ENCODE assay signal across 10 mouse cellular contexts in the genomic region with DNA sequence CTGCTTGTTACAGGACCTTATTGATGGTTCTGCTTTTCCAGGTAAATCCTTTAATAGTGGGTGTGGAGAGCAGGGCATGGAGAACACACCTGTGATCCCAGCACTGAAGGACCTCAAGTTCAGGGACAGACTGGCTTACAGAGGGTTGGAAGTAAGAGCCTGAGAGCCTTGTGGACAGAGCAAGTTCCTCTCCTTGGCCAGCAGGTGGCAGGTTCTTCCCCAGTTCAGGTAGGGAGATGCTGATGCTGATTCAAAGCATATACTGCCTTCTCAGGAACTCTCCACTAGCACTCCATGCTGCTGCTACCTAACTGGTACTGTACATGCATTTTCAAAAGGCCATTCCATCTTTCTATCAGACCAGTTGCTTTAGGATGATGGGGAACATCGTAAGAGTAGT. TPM values are rescaled to one million over a fixed set of nuclear protein-coding genes. Genes with fewer than 3 reads are reported as not detected.
DNase-seq lines count a peak whose midpoint lies in the region; ATAC-seq and TF ChIP-seq lines count a peak whose summit lies in the region.
"Had no signal": no experiment of that assay in that cellular context is flagged by ENCODE, and none has a peak within 500 bp of the region (broad histone marks: within the 10 kb centered on the region; RNA-seq: fewer than 3 reads in every experiment).

No protein-coding gene starts in this region.

- no peaks in the 10 kb centered on the region for H3K9me3 ChIP-seq in hindbrain, embryonic 11.5 days (ENCODE audit: control insufficient read depth, low read length)
- H3K9me3 ChIP-seq in hindbrain, embryonic 16.5 days (ENCODE audit: control insufficient read depth, low read length) = no peaks in the 10 kb centered on the region
- H3K9me3 ChIP-seq in liver, embryonic 14.5 days (ENCODE audit: control insufficient read depth, low read length) = no peaks in the 10 kb centered on the region
- H3K9me3 ChIP-seq: embryonic facial prominence, embryonic 15.5 days; liver, embryonic 15.5 days had no signal

- peak; percentile 34 for DNase-seq in hindbrain, embryonic 11.5 days (ENCODE audit: low spot score)
- DNase-seq in CD4-positive helper T cell, adult 2 months (ENCODE audit: low read depth, low spot score) = peak; percentile 58
- peak; percentile 50 for DNase-seq in T-cell, adult 2 months (ENCODE audit: low spot score)
- no peak for DNase-seq in liver, embryonic 14.5 days (ENCODE audit: low read depth in 3 of 3, low spot score in 3 of 3)

- 61% methylated on average over 1 of the region's 1 CpGs for WGBS in hindbrain, embryonic 11.5 days
- 71% methylated on average over 1 of the region's 1 CpGs for WGBS in hindbrain, embryonic 16.5 days
- WGBS in liver, embryonic 14.5 days (ENCODE audit: insufficient replicate concordance) = 32% methylated on average over 1 of the region's 1 CpGs
- WGBS in small intestine, adult 2 months = 54% methylated on average over 1 of the region's 1 CpGs

- H3K4me2 ChIP-seq in hindbrain, embryonic 11.5 days (replicated peaks; ENCODE audit: low read depth, low read length) = no peak overlapping the region
- H3K4me2 ChIP-seq in hindbrain, embryonic 16.5 days (ENCODE audit: low read length) = no peak overlapping the region
- no peak overlapping the region for H3K4me2 ChIP-seq in liver, embryonic 14.5 days (ENCODE audit: low read depth)
- H3K4me2 ChIP-seq: embryonic facial prominence, embryonic 15.5 days; liver, embryonic 15.5 days had no signal

- H3K27me3 ChIP-seq in hindbrain, embryonic 11.5 days (ENCODE audit: control insufficient read depth, insufficient read depth, low read length) = no peaks in the 10 kb centered on the region
- H3K27me3 ChIP-seq in hindbrain, embryonic 16.5 days (replicated peaks; ENCODE audit: control insufficient read depth, insufficient read depth, low read length) = no peaks in the 10 kb centered on the region
- no peaks in the 10 kb centered on the region for H3K27me3 ChIP-seq in liver, embryonic 14.5 days (ENCODE audit: control insufficient read depth, insufficient read depth, low read length)
- no peaks in the 10 kb centered on the region; the same call in 1 of the 2 replicates for H3K27me3 ChIP-seq in small intestine, adult 2 months (ENCODE audit: control insufficient read depth, insufficient read depth, low read length)
- H3K27me3 ChIP-seq: embryonic facial prominence, embryonic 15.5 days; liver, embryonic 15.5 days had no signal

- no peak for ATAC-seq in hindbrain, embryonic 11.5 days (ENCODE audit: low FRiP score)
- ATAC-seq in hindbrain, embryonic 16.5 days = no peak
- no peak for ATAC-seq in liver, embryonic 14.5 days (ENCODE audit: insufficient read depth)
- ATAC-seq in erythroblast, adult 5-6 weeks (replicated peaks; ENCODE audit: low FRiP score, poor library complexity, severe bottlenecking) = no peak

- no peak for TF ChIP-seq POLR2A in embryonic fibroblast, embryonic 13.5 days (IDR thresholded peaks at IDR 0.05; ENCODE audit: low read depth, low read length)
- TF ChIP-seq POLR2A in small intestine, adult 2 months (IDR thresholded peaks at IDR 0.05; ENCODE audit: low read depth, low read length) = no peak

- peak; percentile 75; the same call in 1 of the 2 replicates for TF ChIP-seq CTCF in embryonic fibroblast, embryonic 13.5 days (IDR thresholded peaks at IDR 0.05; ENCODE audit: borderline replicate concordance, insufficient read depth, low read length)
- TF ChIP-seq CTCF in liver, embryonic 14.5 days (IDR thresholded peaks at IDR 0.05; ENCODE audit: low read depth) = peak; percentile 69
- TF ChIP-seq CTCF in small intestine, adult 2 months (IDR thresholded peaks at IDR 0.05; ENCODE audit: extremely low read depth, insufficient read length, insufficient replicate concordance, low read depth, low read length) = peak; percentile 73; the same call in 1 of the 2 replicates

- H3K4me3 ChIP-seq in hindbrain, embryonic 11.5 days (ENCODE audit: low read depth, low read length) = no peak overlapping the region
- no peak overlapping the region for H3K4me3 ChIP-seq in hindbrain, embryonic 16.5 days (ENCODE audit: low read length)
- no peak overlapping the region for H3K4me3 ChIP-seq in embryonic fibroblast, embryonic 13.5 days (ENCODE audit: insufficient read depth, low read length)
- H3K4me3 ChIP-seq in liver, embryonic 14.5 days (ENCODE audit: insufficient read depth in 1 of 2, low read depth in 2 of 2, low read length in 2 of 2) = no peak overlapping the region
- no peak overlapping the region for H3K4me3 ChIP-seq in small intestine, adult 2 months (ENCODE audit: low read depth, low read length)
- H3K4me3 ChIP-seq: embryonic facial prominence, embryonic 15.5 days; liver, embryonic 15.5 days had no signal

- H3K4me1 ChIP-seq in hindbrain, embryonic 11.5 days (replicated peaks; ENCODE audit: control insufficient read depth, insufficient read depth, low read length) = no peaks in the 10 kb centered on the region
- no peaks in the 10 kb centered on the region for H3K4me1 ChIP-seq in hindbrain, embryonic 16.5 days (ENCODE audit: control insufficient read depth, insufficient read depth, low read depth, low read length)
- H3K4me1 ChIP-seq in embryonic fibroblast, embryonic 13.5 days (ENCODE audit: control insufficient read depth, insufficient read depth, low read length) = no peaks in the 10 kb centered on the region
- no peaks in the 10 kb centered on the region for H3K4me1 ChIP-seq in liver, embryonic 14.5 days (replicated peaks; ENCODE audit: control insufficient read depth in 2 of 2, insufficient read depth in 2 of 2, low read length in 1 of 2)
- H3K4me1 ChIP-seq in small intestine, adult 2 months (ENCODE audit: control insufficient read depth, insufficient read depth, insufficient read length, low read length) = no peaks in the 10 kb centered on the region
- H3K4me1 ChIP-seq: embryonic facial prominence, embryonic 15.5 days; liver, embryonic 15.5 days had no signal

- no peaks in the 10 kb centered on the region for H3K36me3 ChIP-seq in hindbrain, embryonic 11.5 days (ENCODE audit: control insufficient read depth, insufficient read depth, low read length)
- H3K36me3 ChIP-seq in hindbrain, embryonic 16.5 days (ENCODE audit: control insufficient read depth, insufficient read depth, low read length) = no peaks in the 10 kb centered on the region
- H3K36me3 ChIP-seq in liver, embryonic 14.5 days (replicated peaks; ENCODE audit: control insufficient read depth, insufficient read depth, low read depth) = no peaks in the 10 kb centered on the region
- H3K36me3 ChIP-seq in small intestine, adult 2 months (ENCODE audit: control insufficient read depth, insufficient read depth, low read length) = no peaks in the 10 kb centered on the region
- H3K36me3 ChIP-seq: embryonic facial prominence, embryonic 15.5 days; liver, embryonic 15.5 days had no signal

- no peak overlapping the region for H3K9ac ChIP-seq in hindbrain, embryonic 11.5 days (ENCODE audit: low read depth, low read length)
- no peak overlapping the region for H3K9ac ChIP-seq in hindbrain, embryonic 16.5 days (ENCODE audit: low read depth, low read length)
- no peak overlapping the region for H3K9ac ChIP-seq in liver, embryonic 14.5 days (replicated peaks)
- H3K9ac ChIP-seq: embryonic facial prominence, embryonic 15.5 days; liver, embryonic 15.5 days had no signal

- no peak for TF ChIP-seq EP300 in liver, embryonic 14.5 days (IDR thresholded peaks at IDR 0.05; ENCODE audit: low read depth)

- no peak overlapping the region for H3K27ac ChIP-seq in hindbrain, embryonic 11.5 days (ENCODE audit: low read depth, low read length)
- no peak overlapping the region for H3K27ac ChIP-seq in hindbrain, embryonic 16.5 days (ENCODE audit: low read depth, low read length)
- no peak overlapping the region for H3K27ac ChIP-seq in embryonic fibroblast, embryonic 13.5 days (ENCODE audit: insufficient read depth, low read length)
- H3K27ac ChIP-seq in liver, embryonic 14.5 days = no peak overlapping the region
- H3K27ac ChIP-seq in small intestine, adult 2 months (ENCODE audit: insufficient read depth, low read depth, low read length) = no peak overlapping the region
- H3K27ac ChIP-seq: embryonic facial prominence, embryonic 15.5 days; liver, embryonic 15.5 days had no signal

RNA-seq across cellular contexts. Expression of gene Ly6g, which starts 20.5 kb away (rescaled TPM):
- not detected in 2 replicates for polyA plus RNA-seq in hindbrain, embryonic 11.5 days (2014; fragmentation: Nextera tagmentation; extraction: Ambion mirVana)
- polyA plus RNA-seq in hindbrain, embryonic 16.5 days (2015; fragmentation: Nextera tagmentation; extraction: Ambion mirVana) = not detected in 2 replicates
- not detected in 2 replicates for polyA plus RNA-seq in embryonic fibroblast, embryonic 13.5 days (2011; ENCODE audit: insufficient read length, low read depth, missing spikeins)
- 0.30 and 0.51 TPM in 2 replicates for polyA plus RNA-seq in liver, embryonic 14.5 days (2012; rRNA removed)
- 0.74 and 0.86 TPM in 2 replicates for polyA plus RNA-seq in liver, embryonic 14.5 days (2014; fragmentation: Nextera tagmentation; extraction: Ambion mirVana)
- not detected in 2 replicates for polyA plus RNA-seq in small intestine, adult 2 months (2012; rRNA removed)
- total RNA-seq in erythroblast, adult 5-6 weeks (2015; ENCODE audit: low replicate concordance) = 57.5 and 114 TPM in 2 replicates
- 9.2 and 24.2 TPM in 2 replicates for total RNA-seq in erythroblast, adult 5-6 weeks (2017; ENCODE audit: low replicate concordance)
- polyA plus RNA-seq: embryonic facial prominence, embryonic 15.5 days had no signal

RNA-seq across cellular contexts. Expression of gene BC025446, which starts 40.7 kb away (rescaled TPM):
- polyA plus RNA-seq in hindbrain, embryonic 11.5 days (2014; fragmentation: Nextera tagmentation; extraction: Ambion mirVana) = not detected in 2 replicates
- not detected in 2 replicates for polyA plus RNA-seq in hindbrain, embryonic 16.5 days (2015; fragmentation: Nextera tagmentation; extraction: Ambion mirVana)
- not detected in 2 replicates for polyA plus RNA-seq in embryonic fibroblast, embryonic 13.5 days (2011; ENCODE audit: insufficient read length, low read depth, missing spikeins)
- 2.9 and 3.0 TPM in 2 replicates for polyA plus RNA-seq in liver, embryonic 14.5 days (2012; rRNA removed)
- 3.9 and 5.7 TPM in 2 replicates for polyA plus RNA-seq in liver, embryonic 14.5 days (2014; fragmentation: Nextera tagmentation; extraction: Ambion mirVana)
- polyA plus RNA-seq in small intestine, adult 2 months (2012; rRNA removed) = 29.5 and 45.6 TPM in 2 replicates
- not detected in 2 replicates for total RNA-seq in erythroblast, adult 5-6 weeks (2015; ENCODE audit: low replicate concordance)
- not detected in 2 replicates for total RNA-seq in erythroblast, adult 5-6 weeks (2017; ENCODE audit: low replicate concordance)
- polyA plus RNA-seq: embryonic facial prominence, embryonic 15.5 days had no signal

Comparison
In these comparisons a context has a peak if more than half of its experiments do, and no peak if none do; other contexts are left out.
1. DNase-seq: peak in hindbrain, embryonic 11.5 days (single experiment), CD4-positive helper T cell, adult 2 months (single experiment) and T-cell, adult 2 months (single experiment); none in liver, embryonic 14.5 days (0 of 3).
2. Peak in every context shown above with its lines, with median percentiles within 50 percentile points of each other: CTCF ChIP-seq.